Mouse (Mus musculus) kidney, adult 2 months (tissue): ENCODE data around the gene Vps26b. TPM values are rescaled to one million over a fixed set of nuclear protein-coding genes. Genes with fewer than 3 reads are reported as not detected.

Experiments
- DNase-seq: peaks from one replicate; pipeline ENCODE4 v3.0.0; 2021
- H3K27ac ChIP-seq: fragments of 200-500 bp; 2 replicates; pipeline ENCODE4 v1.5.1; 2012; ENCODE audit warnings: low read depth, low read length, control low read depth, inconsistent platforms; ENCODE audit not compliant: insufficient read depth
- H3K27me3 ChIP-seq: fragments of 200-500 bp; replicated peaks from 2 replicates; pipeline ENCODE4 v1.6.1; 2012; ENCODE audit warnings: mild to moderate bottlenecking, moderate library complexity, low read length, inconsistent platforms; ENCODE audit not compliant: control insufficient read depth, insufficient read depth
- H3K36me3 ChIP-seq: fragments of 200-500 bp; 2 replicates; pipeline ENCODE4 v1.6.1; 2012; ENCODE audit warnings: mild to moderate bottlenecking, moderate library complexity, low read length, inconsistent platforms; ENCODE audit not compliant: control insufficient read depth, insufficient read depth
- H3K4me1 ChIP-seq: fragments of 200-500 bp; 2 replicates; pipeline ENCODE4 v1.6.1; 2011; ENCODE audit warnings: low read length; ENCODE audit not compliant: control insufficient read depth, insufficient read depth
- H3K4me3 ChIP-seq: fragments of 200-500 bp; 2 replicates; pipeline ENCODE4 v1.5.1; 2011; ENCODE audit warnings: mild to moderate bottlenecking, low read depth, low read length, control low read depth; ENCODE audit not compliant: insufficient read depth
- CTCF ChIP-seq: fragments of 200-500 bp; conservative IDR thresholded peaks from 2 replicates; pipeline ENCODE4 v1.5.1; 2011; ENCODE audit warnings: low read depth, mild to moderate bottlenecking, control low read depth, low read length, moderate library complexity, mixed read lengths; ENCODE audit not compliant: insufficient read depth, insufficient read length
- POLR2A ChIP-seq: fragments of 200-500 bp; IDR thresholded peaks from one replicate; pipeline ENCODE4 v1.6.1; 2011; ENCODE audit warnings: low read depth, low read length, control low read depth
- WGBS: fragments of 180-500 bp; shearing (Covaris S2); methylation state at CpG from one replicate; pipeline ENCODE4 v1.1.7; 2018; 5-methylcytosine and 5-hydroxymethylcytosine counted together
- polyA plus RNA-seq: library from polyadenylated mRNA; depleted of rRNA; stranded (reverse); fragments of >200 nt; gene quantifications from 2 replicates; pipeline ENCODE4 v1.2.3, GENCODE M21; 2012; rRNA removed

The Vps26b gene
- polyA plus RNA-seq, 1 experiment, result 21.6 TPM

DNA sequence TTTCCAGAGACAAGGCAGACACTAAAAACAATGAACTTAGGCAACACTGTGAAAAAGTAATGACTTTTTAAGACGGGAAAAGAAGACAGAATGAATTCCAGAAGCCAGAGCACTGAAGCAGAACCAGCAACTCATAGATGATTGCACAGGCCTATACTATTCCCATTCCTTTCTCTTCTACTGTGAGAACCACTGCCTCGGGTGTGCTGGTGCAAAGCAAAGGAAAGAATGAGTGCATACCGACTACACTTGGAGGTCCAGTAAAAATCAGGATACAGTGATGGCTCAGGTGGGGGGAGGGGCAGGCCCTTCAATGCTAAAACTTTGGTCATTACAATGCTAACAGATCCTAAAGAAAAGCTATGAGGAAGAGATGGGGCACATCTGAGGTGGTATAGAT is 36.0 kb downstream of the Vps26b start:
- no peaks in the 10 kb centered on the region for H3K27me3 ChIP-seq
- peaks cover 4% of the 10 kb centered on the region; the same call in 1 of the 2 replicates for H3K36me3 ChIP-seq
- H3K4me3 ChIP-seq, result no peak overlapping the region
- H3K4me1 ChIP-seq, result peaks cover 6% of the 10 kb centered on the region
- 25% methylated on average over 3 of the region's 3 CpGs for WGBS
- no peak for DNase-seq
- TF ChIP-seq POLR2A (no peak), CTCF (no peak)
- H3K27ac ChIP-seq, result no peak overlapping the region

DNA sequence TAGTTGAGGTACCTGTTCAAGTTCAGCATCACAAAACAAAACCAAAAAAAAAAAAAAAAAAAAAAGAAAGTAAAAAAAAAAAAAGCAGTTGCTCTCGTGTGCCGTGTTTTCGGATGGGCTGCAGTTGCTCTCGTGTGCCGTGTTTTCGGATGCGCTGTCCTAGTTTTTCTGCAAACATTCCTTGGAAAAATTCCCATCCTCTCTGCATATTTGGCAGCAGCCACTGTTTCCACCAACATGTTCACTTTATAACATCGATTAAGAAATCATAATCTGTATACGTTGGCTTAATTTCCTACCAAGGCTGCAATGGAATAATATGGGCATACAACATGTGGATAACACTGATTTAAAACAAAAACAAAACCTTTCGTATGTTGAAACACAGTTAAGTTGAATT is 36.7 kb downstream of the Vps26b start:
- Histone ChIP-seq H3K27ac (no peak overlapping the region), H3K27me3 (no peaks in the 10 kb centered on the region), H3K36me3 (peaks cover 4% of the 10 kb centered on the region; the same call in 1 of the 2 replicates), H3K4me3 (no peak overlapping the region), H3K4me1 (peaks cover 4% of the 10 kb centered on the region)
- peak; percentile 32 for DNase-seq
- TF ChIP-seq CTCF (no peak), POLR2A (no peak)
- WGBS, result 62% methylated on average over 10 of the region's 10 CpGs

GRCm38 (mm10) chr9:26990181-26990580 is 39.7 kb downstream of the Vps26b start:
- TF ChIP-seq POLR2A, result no peak
- TF ChIP-seq CTCF, result no peak
- WGBS, result 83% methylated on average over 4 of the region's 4 CpGs
- no peak for DNase-seq
- no peaks in the 10 kb centered on the region for H3K27me3 ChIP-seq
- 0 out of 2 replicates have a peak, but pooled peaks cover 3% of the 10 kb centered on the region for H3K4me1 ChIP-seq
- H3K36me3 ChIP-seq, result peaks cover 4% of the 10 kb centered on the region
- H3K27ac ChIP-seq, result no peak overlapping the region
- no peak overlapping the region for H3K4me3 ChIP-seq

DNA sequence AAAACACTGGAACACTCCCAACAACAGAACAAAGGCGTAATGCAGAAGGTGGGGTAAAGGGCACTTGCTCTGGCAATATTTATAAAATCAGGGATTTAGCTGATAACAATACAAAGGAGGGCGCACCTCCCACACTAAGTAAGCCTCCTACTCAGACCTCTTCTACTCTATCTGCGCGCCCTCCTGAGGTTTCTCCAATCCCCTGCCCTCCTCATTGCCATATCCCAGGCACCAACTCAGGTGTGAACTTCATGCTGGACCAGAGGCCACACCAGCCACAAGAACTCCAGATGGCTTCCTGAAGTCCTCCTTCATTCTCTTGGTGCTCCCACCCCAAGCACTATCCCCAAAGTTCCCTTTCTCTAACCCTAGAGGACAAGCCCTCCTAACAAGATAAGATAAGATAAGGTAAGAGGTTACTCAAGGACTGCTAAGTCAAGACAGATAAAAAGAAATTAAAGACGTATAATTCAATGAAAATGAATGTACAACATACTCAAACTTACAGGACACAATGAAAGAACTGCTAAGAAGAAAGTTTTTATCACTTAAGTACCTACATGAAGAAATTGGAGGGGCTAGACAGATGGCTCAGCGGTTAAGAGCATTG is 44.1 kb downstream of the Vps26b start:
- 96% methylated on average over 6 of the region's 6 CpGs for WGBS
- H3K27me3 ChIP-seq, result no peaks in the 10 kb centered on the region
- DNase-seq, result no peak
- no peak for TF ChIP-seq CTCF
- TF ChIP-seq POLR2A, result no peak
- no peak overlapping the region for H3K27ac ChIP-seq
- H3K4me3 ChIP-seq, result no peak overlapping the region
- no peaks in the 10 kb centered on the region for H3K4me1 ChIP-seq
- peaks cover 6% of the 10 kb centered on the region for H3K36me3 ChIP-seq

DNA sequence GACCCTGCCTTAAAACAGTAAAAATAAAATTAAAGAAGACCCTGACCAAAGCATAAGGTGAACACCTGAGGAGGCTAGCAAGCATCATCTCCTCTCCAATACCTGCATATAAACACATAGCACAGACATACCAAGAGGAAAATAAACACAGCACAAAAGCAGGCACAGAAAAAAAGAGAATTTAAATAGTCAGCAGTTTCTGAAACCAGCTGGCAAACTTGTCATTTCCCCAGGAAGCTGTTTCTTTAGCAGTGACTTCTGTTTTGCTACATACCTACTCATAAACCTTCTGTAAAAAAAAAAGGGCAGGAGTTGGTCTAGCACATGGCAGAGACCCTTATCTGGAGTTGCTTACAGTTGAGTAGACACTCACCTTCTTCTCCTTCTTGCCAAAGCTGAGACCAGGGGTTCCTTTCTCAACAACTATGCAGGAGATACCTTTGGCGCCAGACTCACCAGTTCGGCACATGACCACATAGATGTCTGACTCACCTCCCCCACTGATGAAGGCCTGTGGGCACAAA is 44.7 kb downstream of the Vps26b start:
- H3K27ac ChIP-seq, result no peak overlapping the region
- H3K36me3 ChIP-seq, result peaks cover 6% of the 10 kb centered on the region
- no peak overlapping the region for H3K4me3 ChIP-seq
- no peaks in the 10 kb centered on the region for H3K27me3 ChIP-seq
- no peak for DNase-seq
- no peaks in the 10 kb centered on the region for H3K4me1 ChIP-seq
- 90% methylated on average over 2 of the region's 2 CpGs for WGBS
- TF ChIP-seq CTCF (no peak), POLR2A (no peak)

DNA sequence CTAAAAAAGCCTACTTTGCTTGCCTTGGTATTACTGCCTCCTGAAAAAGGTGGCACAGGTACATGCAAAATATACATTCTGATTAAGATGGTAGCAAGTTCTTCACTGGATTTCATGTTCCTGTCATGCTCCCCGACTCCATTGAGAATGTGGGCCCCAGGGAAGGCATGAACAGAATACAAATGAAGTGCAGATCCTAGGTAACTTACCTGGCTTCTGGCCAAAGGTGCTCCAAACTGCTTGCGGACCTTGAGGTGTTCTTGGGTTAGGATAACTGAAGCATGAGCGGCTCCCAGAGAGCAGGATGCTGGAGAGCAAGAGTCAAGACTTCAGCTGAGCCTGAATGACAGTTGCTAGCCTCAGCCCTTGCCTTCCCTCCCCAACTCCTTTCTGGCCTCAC is 51.1 kb downstream of the Vps26b start:
- DNase-seq, result peak; percentile 57
- Histone ChIP-seq H3K27me3 (no peaks in the 10 kb centered on the region), H3K36me3 (peaks cover 12% of the 10 kb centered on the region), H3K4me1 (no peaks in the 10 kb centered on the region), H3K4me3 (no peak overlapping the region), H3K27ac (no peak overlapping the region)
- TF ChIP-seq POLR2A (no peak), CTCF (no peak)
- WGBS, result 59% methylated on average over 3 of the region's 3 CpGs

- H3K27me3 ChIP-seq, result no peaks in the 10 kb centered on the region
- DNase-seq, result no peak
- WGBS, result 88% methylated on average over 9 of the region's 9 CpGs
- no peak overlapping the region for H3K4me3 ChIP-seq
- H3K27ac ChIP-seq, result no peak overlapping the region
- H3K4me1 ChIP-seq, result no peaks in the 10 kb centered on the region
- peaks cover 14% of the 10 kb centered on the region for H3K36me3 ChIP-seq
- TF ChIP-seq POLR2A, result no peak
- TF ChIP-seq CTCF, result no peak
These were observed 52.1 kb downstream of the Vps26b start for GRCm38 (mm10) chr9:26977754-26978153.

Other genes starting within 250 kb of the Vps26b start
- gene Glb1l2, start 223.6 kb downstream of the Vps26b start, polyA plus RNA-seq, result 60.4 and 66.7 TPM in 2 replicates
- gene Glb1l3, start 169.2 kb downstream of the Vps26b start, polyA plus RNA-seq, result not detected in 2 replicates
- not detected in 2 replicates for gene Gm1110, start 107.0 kb downstream of the Vps26b start, polyA plus RNA-seq
- 49.1 and 57.0 TPM in 2 replicates for gene Acad8, start 30.5 kb downstream of the Vps26b start, polyA plus RNA-seq
- gene Thyn1, start 30.4 kb downstream of the Vps26b start, polyA plus RNA-seq, result 9.7 and 11.3 TPM in 2 replicates
- gene Ncapd3, start 110 bp upstream of the Vps26b start, polyA plus RNA-seq, result 9.6 and 12.5 TPM in 2 replicates
- gene Jam3, start 125.4 kb upstream of the Vps26b start, polyA plus RNA-seq, result 35.5 and 37.1 TPM in 2 replicates